Mouse (Mus musculus) embryonic stem cell, embryonic (primary cell): ENCODE results near the gene Insig1.

ENCODE experiments used
- CTCF ChIA-PET, 4 experiments: fragments of 300-600 bp in 2 of 4; fragments of 350-600 bp in 2 of 4; sonication (Branson Sonifier 250); formaldehyde crosslinking; loops; one replicate each; lab custom pipeline; 2022; ENCODE audit warnings: inconsistent platforms in 2 of 4; lab: Charles Lee
- POLR2A ChIA-PET, 4 experiments: fragments of 300-600 bp in 2 of 4; fragments of 350-600 bp in 2 of 4; sonication (Branson Sonifier 250); formaldehyde crosslinking; loops; one replicate each; lab custom pipeline; 2022; ENCODE audit warnings: antibody characterized with exemption in 4 of 4, inconsistent platforms in 1 of 4; lab: Charles Lee

The Insig1 gene

DNA sequence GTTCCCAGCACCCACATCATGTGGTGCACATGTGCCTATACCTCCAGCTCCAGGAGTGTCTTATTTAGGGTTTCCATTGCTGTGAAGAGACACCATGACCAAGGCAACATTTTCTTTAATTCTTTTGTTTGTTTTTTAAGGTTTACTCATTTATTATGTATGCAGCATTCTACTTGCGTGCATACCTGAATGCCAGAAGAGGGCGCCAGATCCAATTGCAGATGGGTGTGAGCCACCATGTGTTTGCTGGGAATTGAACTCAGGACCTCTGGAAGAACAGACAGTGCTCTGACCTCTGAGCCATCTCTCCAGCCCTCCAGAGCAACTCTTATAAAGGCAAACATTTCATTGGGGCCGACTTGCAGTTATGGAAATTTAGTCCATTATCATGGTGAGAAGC, 21.2 kb downstream of the Insig1 start:
- ChIA-PET POLR2A (interaction anchor here in 1 of 4 experiments (0.6 kb wide), 2 partner anchors 408 to 573 kb away, joined by 3 read pairs; no protein-coding TSS in a partner anchor), CTCF (interaction anchor here in 3 of 4 experiments (0.6 to 1.8 kb wide), 8 partner anchors 145 to 407 kb away, joined by 3 to 6 read pairs (median 3); no protein-coding TSS in a partner anchor)

DNA sequence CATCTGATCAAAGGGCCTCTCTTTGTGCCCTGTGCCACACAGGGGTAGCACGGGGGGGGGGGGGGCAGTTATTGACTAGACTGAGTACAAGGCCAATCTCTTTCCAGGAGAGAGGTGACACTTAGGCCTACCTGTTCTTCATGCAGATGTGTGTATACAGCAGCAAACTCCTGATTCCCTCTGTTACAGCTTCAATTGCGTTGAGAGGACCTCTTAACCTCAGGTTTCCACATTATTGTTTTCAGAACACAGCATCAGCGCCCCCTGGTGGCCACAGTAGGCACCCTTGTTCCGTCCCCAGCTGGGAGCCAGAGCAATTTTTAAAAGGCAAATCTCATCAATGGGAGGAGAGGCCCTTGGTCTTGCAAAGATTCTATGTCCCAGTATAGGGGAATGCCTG, 22.7 kb downstream of the Insig1 start:
- POLR2A ChIA-PET: interaction anchor here (0.6 to 1.5 kb wide), 12 partner anchors 14 to 302 kb away, joined by 3 to 7 read pairs (median 4); partner anchors contain the start of genes Insig1 (in 1 of the 4) and Paxip1 (in 1 of the 4)
- CTCF ChIA-PET: interaction anchor here (0.5 to 1.8 kb wide), 49 partner anchors 8 to 537 kb away, joined by 3 to 9 read pairs (median 3); partner anchors contain the start of gene Htr5a (in 1 of the 4)

DNA sequence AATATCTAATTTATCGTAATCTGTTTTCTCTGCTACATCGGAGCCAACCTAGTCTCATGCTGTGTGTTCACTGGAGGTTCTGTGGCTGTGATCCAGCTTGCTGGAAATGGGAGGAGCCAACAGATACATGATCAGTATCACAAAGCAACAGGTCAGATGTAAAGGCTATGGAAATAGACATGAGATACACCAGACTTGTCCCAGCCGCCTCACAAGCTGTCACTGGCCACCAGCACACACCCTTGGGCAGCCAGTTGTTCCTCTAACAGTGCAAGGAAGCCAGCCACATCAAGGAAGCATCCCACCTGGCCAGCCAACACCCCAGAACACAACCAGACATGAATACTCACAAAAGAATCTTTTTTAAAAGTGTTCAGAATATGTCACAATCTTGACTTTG, 23.2 kb downstream of the Insig1 start:
- POLR2A ChIA-PET: interaction anchor here in 3 of 4 experiments (0.6 to 1.5 kb wide), 4 partner anchors 15 to 303 kb away, joined by 3 to 7 read pairs (median 4); partner anchors contain the start of gene Paxip1 (in 1 of the 3)

DNA sequence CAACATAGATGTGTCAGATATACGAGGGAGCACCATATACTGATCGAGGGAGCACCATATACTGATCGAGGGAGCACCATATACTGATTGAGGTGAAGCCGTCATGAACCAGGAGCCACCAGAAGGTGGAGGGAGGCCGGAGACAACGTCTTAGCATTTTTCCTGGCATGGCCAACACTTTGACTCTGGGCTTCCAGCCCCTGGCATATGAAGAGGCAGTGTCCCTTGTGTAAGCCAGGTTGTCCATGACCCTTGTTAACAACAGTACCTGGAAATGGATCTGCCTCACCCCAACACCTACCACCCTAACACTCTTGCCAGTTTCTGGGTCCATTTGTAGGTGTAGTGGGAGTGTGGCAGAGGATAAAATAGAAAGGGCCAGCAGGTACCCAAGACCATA, 23.7 kb downstream of the Insig1 start:
- CTCF ChIA-PET: interaction anchor here in 1 of 4 experiments (0.7 kb wide), 2 partner anchors 239 to 276 kb away, joined by 3 to 4 read pairs; no protein-coding TSS in a partner anchor
- POLR2A ChIA-PET: no interaction called here

More for the DNA sequence above, 23.2 kb downstream of the Insig1 start:
- CTCF ChIA-PET: interaction anchor here (0.6 to 1.7 kb wide), 28 partner anchors 8 to 357 kb away, joined by 3 to 9 read pairs (median 4); partner anchors contain the start of gene Htr5a (in 1 of the 4)

DNA sequence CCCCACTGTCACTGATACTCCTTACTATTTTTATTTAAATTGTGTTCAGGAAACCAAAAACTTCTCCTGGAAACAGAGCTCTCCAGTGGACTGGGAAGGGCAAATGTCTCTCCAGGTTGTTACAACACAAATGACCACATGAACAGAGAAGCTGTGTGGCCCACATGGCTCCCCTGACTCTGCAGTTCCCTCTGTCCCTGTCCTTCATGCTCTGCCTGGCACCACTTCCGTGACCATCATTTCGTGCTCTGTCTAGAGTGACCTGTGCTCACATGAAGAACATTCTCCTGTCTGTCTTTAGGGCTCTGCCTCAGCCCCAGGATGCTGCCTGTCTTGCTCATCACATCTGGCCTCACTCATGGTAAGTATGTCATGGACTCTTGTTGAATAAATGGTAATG, 24.5 kb downstream of the Insig1 start:
- POLR2A ChIA-PET: interaction anchor here in 1 of 4 experiments (0.7 kb wide), 2 partner anchors 44 to 102 kb away, joined by 3 to 4 read pairs; no protein-coding TSS in a partner anchor
- CTCF ChIA-PET: interaction anchor here in 1 of 4 experiments (0.7 kb wide), 2 partner anchors 23 to 240 kb away, joined by 3 read pairs; no protein-coding TSS in a partner anchor

DNA sequence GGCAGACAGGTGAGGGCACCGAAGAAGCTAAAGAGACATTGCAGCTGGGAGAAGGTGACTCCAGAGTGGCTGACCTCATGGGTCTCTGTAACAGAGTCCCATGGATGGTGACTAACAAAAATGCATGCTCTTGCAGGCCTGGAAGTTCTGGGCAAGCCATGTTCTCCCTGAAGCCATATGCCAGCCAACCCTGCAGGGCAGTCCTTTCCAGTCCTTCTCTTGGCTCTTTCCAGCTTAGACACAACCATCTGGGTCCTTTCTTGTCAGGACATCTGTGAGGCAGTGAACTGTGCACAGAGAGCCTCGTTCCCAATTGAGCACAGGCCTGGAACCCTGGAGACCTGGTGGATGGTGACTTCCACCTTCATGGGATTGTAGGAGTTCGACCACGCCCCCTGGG, 35.8 kb downstream of the Insig1 start:
- ChIA-PET POLR2A (interaction anchor here in 1 of 4 experiments (0.6 kb wide), 1 partner anchor 218 kb away, joined by 6 read pairs; no protein-coding TSS in a partner anchor), CTCF (interaction anchor here in 1 of 4 experiments (0.7 kb wide), 1 partner anchor 13 kb away, joined by 3 read pairs; no protein-coding TSS in a partner anchor)

DNA sequence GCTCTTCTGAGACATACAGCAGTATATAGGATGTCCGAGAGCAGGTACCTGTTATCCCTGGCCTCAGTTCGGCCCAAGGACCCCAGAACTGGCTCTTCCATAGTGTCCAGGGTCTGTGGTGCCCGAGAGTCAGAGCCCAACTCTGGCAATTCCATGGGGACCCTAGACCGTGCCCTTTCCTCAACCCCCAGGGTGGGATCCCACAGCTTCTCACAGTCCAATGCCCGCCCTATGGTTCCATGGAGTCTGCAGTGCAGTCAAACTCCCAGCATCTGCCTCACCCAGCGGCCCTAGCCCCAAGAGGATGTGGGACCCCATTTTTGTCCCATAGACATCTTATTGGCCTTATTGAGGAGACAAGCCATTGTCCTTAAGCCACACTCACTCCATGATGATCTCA, 36.8 kb downstream of the Insig1 start:
- ChIA-PET CTCF (no interaction called here), POLR2A (no interaction called here)

DNA sequence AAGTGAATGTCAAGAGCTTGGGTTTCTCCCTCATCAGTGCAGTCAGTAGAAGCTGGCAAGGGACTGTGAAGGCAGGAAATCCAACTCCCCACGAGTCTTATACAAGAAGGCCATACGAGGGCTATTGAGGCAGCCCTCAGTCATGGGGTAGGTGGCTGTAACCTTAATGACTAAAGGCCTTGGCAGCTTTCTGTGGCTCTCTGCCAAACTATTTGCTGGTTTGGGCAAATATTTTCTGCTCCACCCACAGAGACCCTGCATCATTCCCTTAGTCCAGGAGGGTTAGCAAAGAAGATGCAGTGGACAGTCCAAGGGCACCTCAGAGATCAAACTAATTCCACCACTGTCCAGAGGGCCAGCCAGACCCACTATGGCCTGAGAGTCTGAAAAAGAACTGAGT, 39.7 kb downstream of the Insig1 start:
- ChIA-PET POLR2A (no interaction called here), CTCF (interaction anchor here in 2 of 4 experiments (0.6 kb wide), 2 partner anchors 218 to 430 kb away, joined by 3 to 6 read pairs; no protein-coding TSS in a partner anchor)

DNA sequence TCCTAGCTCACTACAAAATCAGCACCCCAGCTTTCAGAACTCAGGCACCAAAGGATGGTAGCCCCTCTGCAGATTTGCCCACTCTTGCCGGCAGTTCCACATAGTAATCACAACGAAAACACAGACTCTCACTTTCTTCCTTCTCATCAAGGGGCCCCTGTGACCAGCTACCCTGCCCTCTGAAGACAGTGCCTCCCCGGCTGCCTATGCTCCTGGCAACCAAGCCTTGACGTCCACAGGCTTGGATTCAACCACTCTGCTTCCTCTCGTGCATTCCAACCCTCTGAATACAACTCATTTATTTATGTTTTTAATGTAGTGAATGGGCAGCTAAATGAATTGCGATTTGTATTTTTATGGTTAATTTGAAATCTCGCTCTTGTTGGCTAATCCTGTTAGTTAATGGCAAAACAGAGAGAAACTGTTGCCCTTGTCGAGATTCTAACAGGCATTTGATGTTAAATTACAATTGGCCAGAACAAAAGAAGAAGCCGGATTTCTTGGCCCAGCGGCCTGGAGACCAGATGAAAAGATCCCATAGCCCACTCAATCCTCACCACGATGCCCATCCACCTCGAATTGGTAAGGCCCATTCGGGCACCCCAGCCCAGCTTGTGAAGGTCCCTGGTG, 46.2 kb downstream of the Insig1 start:
- ChIA-PET CTCF (interaction anchor here in 2 of 4 experiments (0.6 kb wide), 2 partner anchors 69 to 760 kb away, joined by 3 to 4 read pairs; no protein-coding TSS in a partner anchor), POLR2A (interaction anchor here in 2 of 4 experiments (0.6 to 2.5 kb wide), 13 partner anchors 15 to 1079 kb away, joined by 3 to 15 read pairs (median 3); partner anchors contain the start of genes Insig1 (in 1 of the 2), Rbm33 (in 1 of the 2) and Rnf32 (in 1 of the 2))

DNA sequence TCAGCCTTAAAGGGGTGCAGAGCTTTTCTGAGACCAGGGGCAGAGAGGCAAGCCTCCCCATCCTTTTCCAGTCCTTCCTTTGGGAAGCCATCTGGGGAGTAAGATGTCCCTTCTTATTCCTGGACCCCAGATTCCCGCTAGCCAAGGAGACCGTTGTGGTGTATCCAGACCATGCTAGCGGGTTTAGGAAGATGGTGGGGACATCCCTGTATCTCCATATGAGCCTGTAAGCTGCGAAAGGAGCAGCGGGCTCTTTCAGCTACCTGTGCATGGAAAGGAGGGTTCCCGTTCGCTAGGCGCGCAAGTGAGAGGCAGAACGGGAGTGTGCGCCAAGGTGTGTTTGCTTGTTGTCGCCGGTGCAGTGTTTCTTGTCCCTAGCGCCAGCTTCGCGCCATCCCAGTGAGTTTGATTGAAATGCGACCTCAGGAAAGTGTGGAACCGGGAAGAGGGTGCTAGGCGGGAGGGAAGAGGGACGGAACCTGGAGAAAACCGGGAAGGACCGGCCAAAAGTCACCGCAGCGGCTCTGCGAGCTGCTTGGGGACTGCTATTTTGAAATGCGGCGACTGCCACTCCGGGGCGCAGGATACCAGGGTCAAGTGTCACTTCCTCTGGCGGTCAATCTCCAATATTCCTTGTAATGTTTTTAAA, 46.8 kb downstream of the Insig1 start:
- POLR2A ChIA-PET: interaction anchor here in 3 of 4 experiments (0.6 to 2.5 kb wide), 16 partner anchors 15 to 781 kb away, joined by 3 to 15 read pairs (median 3); partner anchors contain the start of genes Insig1 (in 1 of the 3), Paxip1 (in 1 of the 3) and Rbm33 (in 1 of the 3)
- CTCF ChIA-PET: interaction anchor here in 3 of 4 experiments (0.6 to 1.0 kb wide), 5 partner anchors 22 to 221 kb away, joined by 3 read pairs; no protein-coding TSS in a partner anchor

DNA sequence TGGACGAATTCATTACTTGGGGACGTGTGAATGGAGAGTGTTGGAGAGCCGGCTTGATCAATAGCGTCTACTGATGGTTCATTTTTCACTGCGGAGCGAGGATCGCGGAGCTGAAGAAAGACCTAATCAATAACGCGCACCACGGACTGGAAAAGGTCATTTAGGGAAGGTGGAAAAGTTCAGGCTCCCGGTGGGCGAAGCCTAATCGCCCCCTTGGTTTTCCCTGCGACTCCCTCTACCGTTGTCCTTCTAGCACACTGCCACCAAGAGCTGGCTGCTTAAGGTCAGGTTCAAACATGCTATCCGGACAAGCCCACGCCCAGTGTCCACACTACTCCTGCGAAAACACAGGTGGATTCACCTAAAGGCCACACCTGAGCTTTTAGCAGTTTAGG, 47.4 kb downstream of the Insig1 start:
- POLR2A ChIA-PET: interaction anchor here in 3 of 4 experiments (0.6 to 2.5 kb wide), 12 partner anchors 14 to 782 kb away, joined by 3 to 15 read pairs (median 3); partner anchors contain the start of genes Insig1 (in 1 of the 3), Paxip1 (in 1 of the 3) and Rbm33 (in 1 of the 3)

DNA sequence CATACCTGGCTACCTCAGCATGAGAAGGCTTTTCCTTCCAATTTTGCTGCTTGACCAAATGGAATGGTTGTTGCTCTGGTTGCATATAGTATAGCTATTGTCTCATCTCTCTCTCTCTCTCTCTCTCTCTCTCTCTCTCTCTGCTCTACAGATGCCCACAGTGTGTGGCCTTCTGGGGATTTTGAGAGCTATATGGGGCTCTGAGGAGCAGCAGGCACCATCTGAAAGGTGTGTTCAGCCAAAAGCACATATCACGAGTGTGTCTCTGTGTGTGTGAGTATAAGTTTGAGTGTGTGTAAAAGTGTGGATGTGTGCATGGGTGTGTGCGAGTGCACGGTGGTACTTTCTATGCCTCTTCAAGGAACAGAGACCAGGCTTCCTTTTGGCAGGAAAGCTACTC, 48.4 kb downstream of the Insig1 start:
- POLR2A ChIA-PET: interaction anchor here in 2 of 4 experiments (0.9 to 1.9 kb wide), 2 partner anchors 39 to 328 kb away, joined by 3 to 8 read pairs; partner anchors contain the start of gene Paxip1 (in 1 of the 2)
- CTCF ChIA-PET: interaction anchor here in 2 of 4 experiments (0.8 to 1.3 kb wide), 2 partner anchors 26 to 174 kb away, joined by 3 to 4 read pairs; no protein-coding TSS in a partner anchor

More for the DNA sequence above, 47.4 kb downstream of the Insig1 start:
- CTCF ChIA-PET: interaction anchor here (0.6 to 1.0 kb wide), 6 partner anchors 11 to 221 kb away, joined by 3 read pairs; no protein-coding TSS in a partner anchor

DNA sequence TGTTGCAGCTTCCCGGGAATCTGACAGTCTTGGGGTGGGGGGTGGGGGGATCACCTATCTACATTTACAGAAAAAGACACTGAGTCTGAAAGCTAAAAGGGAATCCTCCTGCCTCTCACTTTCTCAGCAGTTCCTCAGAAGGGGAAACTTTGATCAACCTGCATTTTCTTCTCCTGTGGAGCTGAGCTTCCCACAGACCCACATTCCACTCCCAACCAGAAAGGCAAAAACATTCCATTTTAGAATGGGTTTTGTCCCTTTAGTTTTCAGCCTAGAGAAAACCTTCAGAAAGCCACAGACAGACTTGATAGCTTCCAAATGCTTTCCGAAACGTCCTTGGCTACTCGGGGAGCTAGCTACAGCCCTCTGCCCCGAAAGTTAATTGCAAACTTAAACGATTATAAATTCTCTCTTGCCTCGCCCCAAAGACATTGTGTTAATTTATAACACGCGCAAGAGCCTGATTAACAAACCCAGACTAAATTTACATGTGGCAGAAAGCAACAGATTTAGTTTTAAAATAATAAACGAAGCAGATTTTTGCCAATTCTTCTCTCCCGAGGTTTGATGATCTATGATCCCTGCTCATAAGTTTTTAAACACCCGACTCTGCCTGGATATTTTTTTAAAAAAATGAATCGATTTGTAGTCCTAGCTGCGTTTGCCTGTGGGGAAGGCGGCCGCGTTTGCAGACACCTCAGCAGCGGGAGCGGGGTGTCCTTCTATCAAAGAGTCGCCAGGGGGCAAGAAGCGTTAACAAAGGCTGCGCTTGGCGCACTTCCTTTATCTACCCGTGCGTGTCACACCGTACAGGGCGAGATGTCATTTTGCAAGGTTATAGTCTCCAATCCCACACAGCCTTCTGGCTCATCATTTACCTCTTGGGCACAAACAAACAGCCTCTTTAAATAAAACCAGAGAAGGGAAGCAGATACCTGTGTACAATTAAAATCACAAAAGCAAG, 51.6 kb downstream of the Insig1 start:
- CTCF ChIA-PET: interaction anchor here (0.5 to 3.0 kb wide), 11 partner anchors 20 to 471 kb away, joined by 3 to 9 read pairs (median 3); no protein-coding TSS in a partner anchor
- POLR2A ChIA-PET: interaction anchor here in 3 of 4 experiments (0.6 to 1.9 kb wide), 10 partner anchors 29 to 1074 kb away, joined by 3 to 6 read pairs (median 4); partner anchors contain the start of gene Insig1 (in 1 of the 3)

DNA sequence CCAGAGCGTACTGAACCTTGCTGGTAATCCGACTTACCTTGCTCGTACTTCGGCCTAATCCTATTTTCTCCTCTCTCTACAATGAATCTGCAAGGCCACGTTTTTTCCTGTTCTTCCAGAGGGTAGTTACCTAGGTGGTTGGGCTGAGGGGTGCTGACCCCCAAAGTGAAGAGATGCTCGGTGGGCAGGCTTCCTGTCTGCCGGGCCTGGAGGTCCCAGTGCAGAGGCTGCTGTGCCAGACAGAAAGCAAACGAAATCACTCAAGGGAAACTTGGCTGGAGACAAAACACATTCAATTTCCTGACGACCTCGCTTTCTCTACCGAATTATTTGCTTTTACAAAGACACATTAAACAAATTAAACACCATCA, 52.3 kb downstream of the Insig1 start:
- ChIA-PET CTCF (interaction anchor here in 3 of 4 experiments (0.5 to 3.0 kb wide), 5 partner anchors 19 to 446 kb away, joined by 3 to 9 read pairs (median 5); no protein-coding TSS in a partner anchor), POLR2A (interaction anchor here in 3 of 4 experiments (0.6 to 1.2 kb wide), 6 partner anchors 12 to 170 kb away, joined by 3 to 4 read pairs (median 3); no protein-coding TSS in a partner anchor)

DNA sequence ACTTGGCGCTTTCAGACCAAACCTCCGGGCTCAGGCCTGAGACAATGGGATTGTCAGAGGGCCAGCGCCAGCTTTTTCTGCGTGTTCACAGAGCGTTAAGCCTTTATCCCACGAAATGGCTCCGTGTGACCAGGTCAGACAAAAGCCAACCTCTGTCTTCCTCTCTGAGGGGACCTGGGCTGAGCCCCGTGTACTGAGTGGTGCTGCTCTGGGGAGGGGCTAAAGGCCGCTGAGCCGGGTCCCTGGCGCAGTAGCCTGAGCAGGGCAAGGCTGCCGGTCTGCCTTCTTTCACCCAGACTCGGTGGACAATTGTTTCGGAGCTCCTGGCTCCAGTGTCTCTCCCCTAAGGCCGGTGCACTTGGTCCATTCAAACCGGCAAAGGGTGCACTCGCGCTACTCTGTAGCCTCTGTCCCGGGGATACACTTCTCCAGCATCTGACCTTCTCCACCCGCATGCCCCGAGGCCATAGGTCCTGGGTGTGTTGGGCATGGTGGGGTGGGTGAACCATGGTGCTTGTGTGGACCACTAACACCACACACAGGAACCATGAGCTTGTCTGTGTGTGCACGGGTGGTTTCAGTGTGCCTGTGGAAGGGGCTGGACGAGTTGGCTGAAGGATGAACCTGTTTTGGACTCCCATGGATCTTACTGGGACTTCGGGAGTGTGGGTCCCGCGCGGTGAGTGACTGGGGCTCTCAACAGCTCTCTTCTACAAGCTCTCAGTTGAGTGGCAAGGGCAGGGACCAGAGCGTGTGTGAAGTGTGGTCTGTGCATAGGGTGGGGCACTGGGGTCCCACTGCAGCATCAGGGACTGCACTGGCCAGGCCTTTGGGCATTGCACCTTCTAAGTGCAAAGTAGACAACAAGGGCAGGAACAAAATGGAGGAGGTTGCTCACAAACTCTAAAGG, 53.4 kb downstream of the Insig1 start:
- ChIA-PET POLR2A (interaction anchor here in 2 of 4 experiments (0.6 to 1.6 kb wide), 12 partner anchors 8 to 191 kb away, joined by 3 to 5 read pairs (median 3); no protein-coding TSS in a partner anchor), CTCF (interaction anchor here in 2 of 4 experiments (0.7 to 3.0 kb wide), 8 partner anchors 31 to 205 kb away, joined by 3 to 9 read pairs (median 4); no protein-coding TSS in a partner anchor)
